Mouse (Mus musculus) urinary bladder, adult 18-20 months (tissue): ENCODE measurements around the gene Man2a1.

ENCODE experiments used
- DNase-seq, 2 experiments: peaks; one replicate each; pipeline ENCODE4 v3.0.0; 2022; ENCODE audit warnings: low spot score in 2 of 2, mixed read lengths in 2 of 2

Gene Man2a1

DNA sequence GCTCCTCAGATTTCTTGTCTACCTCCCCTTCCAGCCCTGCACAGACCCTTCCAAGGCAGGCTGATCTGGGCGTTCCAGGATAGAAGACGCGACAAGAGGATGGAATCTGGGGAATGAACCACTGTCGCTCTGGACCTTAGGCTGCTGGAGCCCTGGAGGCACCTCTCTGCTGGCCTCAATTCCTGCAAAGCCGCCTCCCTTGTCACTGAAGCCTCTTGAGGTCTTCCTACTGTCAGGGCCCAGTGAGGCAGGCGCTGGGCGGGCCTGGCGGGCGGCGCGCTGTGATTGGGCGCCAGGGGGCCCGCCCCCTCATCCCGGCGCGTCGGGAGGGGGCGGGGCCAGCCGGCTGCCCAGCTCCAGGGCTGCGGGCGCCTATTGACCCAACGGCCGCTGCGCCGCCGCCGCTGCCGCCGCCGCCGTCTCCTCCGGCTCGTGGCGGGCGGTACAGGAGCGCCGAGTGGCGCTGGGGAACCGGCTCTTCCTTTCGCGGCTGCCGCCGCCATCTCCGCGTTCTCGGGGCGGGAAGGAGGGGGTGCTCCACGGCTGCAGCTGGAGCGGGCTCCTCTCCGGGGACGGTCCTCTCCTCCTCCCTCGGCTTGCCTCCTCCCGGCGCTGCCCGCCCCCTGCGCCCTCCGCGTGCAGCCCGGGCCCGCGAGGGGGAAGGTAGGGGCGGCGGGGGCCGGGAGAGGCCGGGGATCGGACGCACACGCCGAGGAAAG lies at the start of gene Man2a1:
Gene Man2a1 (plus strand): TSS at position 365 of the 719 bp plus-strand sequence.
- DNase-seq: peak; percentile 82 to 85

DNA sequence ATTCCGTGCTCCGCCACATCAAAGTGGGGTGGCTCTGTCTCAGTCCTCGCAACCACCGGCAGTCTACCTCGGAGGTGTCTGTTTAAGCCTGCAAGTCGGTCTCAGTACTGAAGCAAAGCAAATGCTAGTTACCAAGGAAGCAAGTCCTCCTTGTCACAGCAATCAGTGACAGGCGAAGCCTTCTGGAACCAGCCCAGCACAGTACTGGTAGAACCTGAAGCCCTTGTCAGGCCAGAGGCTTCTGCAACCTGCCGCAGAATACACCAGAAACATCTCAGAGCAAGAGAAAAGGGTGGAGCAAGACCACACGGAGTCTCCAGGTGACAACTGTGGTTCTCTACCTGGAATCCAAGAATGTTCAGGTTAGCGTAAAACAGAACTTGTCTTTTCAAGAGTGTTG lies 47.2 kb upstream of the Man2a1 start:
- DNase-seq: no peak

DNA sequence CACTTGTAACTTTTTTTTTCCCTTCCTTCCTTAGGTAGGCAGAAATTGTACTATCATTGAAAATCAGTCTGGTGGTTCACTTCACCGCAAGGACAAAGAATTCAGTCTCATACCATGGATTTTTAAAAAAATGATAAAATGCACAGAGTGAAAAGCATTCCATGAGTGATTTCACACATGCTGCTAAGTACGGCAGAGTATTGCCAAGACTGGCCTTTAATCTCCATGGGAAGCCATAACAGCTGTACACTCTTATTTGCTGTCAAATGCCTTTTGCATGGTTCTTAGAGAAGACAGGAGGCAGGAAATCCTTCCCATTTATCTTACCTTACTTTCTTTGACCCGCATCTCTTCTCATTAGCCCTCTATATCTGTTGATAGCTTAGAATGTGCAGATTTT lies 45.6 kb upstream of the Man2a1 start:
- DNase-seq: no peak

DNA sequence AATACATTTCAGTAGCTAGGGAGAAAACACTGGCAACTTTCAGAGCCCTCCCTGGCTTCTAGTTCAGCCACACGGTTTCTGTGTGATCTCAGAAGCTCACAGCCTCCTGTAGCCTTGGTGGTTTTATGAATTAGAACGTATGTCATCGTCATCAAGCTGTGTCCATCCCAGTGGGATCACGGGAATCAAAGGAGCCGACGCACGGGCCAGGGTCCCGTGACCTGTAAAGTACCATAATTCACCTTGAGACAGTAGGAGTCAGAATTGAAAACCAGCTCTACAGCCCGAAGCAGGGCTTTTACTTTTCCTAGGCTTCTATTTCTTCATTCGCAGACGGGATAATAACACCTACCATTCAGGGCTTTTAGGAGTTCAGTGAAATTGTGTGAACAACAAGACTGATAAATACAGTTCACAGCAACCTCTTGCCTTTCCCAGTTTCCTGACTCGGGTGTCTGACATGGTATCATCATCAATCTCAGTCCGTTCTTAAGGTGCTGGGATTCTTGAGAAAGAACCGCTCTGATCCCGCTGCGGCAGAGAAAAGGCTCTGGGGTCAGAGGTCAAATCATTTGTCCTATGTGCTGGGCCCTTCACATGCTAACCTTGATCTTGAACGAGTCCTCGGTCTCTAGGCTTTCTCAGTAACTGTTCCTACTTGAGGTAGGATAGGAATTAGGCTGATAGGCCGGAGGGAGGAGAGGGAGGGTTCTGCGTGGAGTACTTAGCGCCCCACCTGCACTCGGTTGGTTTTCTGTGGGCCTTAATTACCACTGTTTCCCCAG lies 43.7 kb upstream of the Man2a1 start:
- DNase-seq: no peak

DNA sequence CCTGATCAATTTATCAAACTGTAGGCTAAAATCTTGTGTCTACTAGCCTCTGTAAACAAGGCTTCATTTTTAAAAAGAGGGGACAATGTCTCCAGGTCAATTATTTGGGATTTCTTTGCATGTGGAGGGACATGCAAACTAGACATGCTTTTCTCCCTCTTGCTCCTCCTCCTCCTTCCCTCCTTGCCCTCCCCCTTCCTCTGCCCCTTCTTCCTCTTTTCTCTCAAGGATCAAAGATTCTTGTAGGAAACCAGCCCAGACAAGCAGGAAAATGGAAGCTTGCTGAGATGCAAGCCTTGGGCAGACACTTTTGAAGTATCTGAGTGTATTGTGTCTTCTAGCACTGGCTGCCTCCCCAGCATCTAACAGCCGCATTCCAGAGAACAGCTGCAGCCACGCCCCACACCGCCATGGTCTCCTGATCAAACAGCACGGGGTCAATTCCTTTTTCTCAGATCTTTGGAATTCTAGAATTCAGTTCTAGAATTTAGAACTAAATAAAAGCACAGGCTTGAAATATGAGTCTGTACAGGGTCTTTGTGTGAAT lies 41.5 kb upstream of the Man2a1 start:
- no peak for DNase-seq

DNA sequence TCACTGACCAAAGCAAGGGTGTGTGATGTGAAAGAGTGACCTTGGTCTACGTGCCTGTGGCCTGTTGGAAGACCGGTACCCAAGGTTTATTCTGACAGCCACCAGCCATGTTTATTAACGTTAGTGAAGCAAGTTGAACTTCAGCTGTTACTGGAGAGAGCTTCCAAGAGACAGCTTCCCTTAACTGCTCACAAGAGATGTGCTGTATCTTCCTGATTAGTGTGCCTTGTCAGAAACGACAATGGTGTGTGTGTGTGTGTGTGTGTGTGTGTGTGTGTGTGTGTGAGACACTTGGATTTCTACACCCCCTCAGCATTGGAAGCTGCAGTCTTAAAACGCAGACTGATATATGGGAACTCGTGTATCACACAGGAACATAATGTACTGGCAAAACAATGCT lies 34.1 kb upstream of the Man2a1 start:
- DNase-seq: no peak

DNA sequence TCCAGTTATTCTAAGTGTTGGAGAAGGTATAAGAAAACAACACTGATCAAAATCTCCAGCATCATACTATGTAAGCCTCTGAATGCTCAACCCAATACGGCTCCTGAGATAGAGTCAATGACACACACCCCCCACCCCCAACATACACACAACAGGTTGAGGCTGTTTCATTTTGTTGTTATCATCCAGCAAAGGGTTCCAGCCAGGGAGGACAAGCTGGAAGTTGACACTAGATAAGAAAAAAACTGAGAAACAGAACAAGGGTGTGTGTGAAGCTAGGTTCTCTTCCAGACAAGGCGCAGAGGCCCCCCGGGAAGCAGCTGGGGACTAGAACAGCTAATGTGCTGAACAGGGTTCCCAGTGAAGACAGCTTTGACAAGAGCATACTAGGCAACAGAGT lies 33.0 kb upstream of the Man2a1 start:
- no peak for DNase-seq

DNA sequence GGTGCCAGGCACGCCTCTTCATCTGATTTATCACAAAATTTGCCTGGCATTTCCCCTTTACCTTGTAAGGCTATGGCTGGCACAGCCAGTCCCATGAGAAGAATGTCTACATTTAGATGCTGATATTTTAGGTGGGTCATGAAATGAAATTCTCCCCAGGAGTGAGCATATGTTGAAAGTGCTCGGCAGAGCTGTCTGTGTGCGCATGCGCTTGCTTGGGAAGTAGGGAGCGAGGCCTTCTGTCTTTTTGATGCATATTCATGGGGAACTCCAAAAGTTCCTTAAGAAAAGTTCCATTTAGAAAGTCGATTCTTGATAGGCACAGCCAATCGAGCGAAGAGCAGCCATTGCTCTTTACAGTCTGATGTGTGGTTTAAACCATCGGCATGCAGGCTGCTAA lies 26.6 kb upstream of the Man2a1 start:
- no peak for DNase-seq

DNA sequence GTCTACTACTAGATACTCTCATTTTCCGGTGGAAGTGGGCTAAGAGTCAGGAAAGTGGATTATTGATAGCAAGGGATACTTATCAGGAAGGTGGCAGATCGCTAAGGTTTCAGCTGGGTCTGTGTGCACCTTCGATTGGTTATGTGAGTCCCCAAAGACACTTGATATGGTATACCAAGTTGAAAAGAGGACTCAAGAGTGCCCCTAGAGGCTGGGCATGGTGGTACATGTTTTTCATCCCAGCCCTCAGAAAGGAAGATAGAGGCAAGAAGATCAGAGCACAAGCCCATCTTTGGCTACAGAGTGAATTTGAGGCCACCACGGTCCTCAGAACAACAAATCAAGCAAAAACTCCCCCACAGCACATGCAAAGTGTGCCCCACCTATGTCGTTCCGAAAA lies 25.3 kb upstream of the Man2a1 start:
- DNase-seq: no peak

DNA sequence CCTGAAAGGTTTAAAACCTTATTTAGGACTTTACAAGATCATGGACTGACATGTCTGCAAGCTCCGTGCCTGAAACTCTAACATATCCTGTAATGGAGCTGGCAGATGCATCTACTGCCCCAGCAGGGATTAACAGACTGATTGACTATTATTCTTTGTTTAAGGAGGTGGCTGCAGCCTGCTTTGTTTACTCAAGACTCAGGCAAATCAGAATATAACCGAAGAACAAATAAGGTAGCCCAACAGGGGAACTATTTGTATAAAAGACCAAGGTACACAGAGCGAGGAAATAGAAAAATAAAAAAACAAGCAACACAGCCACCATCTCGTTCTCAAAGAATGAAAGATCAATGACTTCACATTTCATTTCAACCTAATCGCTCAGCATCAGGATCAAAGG lies 23.1 kb upstream of the Man2a1 start:
- DNase-seq: no peak

DNA sequence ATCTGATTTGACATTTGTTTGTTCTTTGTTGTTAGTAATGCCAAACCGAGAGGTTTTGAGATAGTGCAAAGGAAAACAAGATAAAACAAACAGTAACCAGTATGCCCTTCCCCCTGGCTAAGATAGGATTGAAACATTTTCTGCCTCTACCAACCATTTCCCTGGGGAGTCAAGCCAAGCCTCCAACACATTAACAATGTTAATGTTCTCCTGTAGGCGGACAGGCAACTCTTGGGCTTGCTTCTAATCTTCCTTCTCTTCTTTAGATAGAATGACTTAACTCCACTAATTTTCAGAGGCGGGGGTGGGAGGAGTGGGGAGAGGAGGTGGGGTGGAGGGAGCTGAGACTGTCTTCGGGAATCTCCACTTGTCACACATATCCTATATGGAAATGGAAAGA lies 22.2 kb upstream of the Man2a1 start:
- no peak for DNase-seq

DNA sequence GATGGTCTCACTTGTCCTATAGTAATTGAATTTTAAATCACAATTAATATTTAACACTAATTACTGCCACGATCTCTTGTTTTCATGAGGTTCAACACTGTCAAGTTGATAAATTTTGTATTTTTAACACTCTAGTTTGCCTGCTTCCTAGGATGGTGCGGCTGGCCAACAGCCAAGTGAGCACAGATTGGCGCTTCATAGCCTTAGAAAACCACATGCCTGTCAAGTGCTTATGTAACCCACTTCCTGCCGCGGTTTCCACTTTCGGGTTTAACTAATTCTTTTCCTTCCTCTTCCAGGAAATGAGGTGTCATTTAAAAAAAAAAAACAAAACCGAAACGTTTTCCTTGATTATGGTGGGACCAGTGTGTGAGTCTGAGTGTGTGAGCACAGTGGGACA lies 20.8 kb upstream of the Man2a1 start:
- DNase-seq: no peak

DNA sequence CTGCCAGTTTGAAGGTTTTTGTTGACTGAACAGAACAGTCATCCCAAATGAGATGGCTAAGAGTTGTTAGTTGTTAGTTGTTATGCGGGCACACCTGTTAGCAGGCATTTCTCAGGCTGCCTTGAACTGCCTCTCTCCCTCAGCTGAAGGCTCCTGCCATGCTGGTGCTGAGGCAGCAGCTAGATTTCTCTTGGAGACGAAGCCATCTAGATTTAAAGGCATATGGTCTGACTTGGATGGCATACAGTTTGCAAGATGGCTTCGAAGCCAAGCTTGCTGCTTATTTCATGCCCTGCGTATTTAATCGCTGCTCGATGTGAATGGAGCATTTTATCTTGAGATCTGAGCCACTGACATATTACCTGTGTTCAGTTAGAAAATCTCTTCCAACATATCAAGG lies 19.4 kb upstream of the Man2a1 start:
- DNase-seq: no peak

DNA sequence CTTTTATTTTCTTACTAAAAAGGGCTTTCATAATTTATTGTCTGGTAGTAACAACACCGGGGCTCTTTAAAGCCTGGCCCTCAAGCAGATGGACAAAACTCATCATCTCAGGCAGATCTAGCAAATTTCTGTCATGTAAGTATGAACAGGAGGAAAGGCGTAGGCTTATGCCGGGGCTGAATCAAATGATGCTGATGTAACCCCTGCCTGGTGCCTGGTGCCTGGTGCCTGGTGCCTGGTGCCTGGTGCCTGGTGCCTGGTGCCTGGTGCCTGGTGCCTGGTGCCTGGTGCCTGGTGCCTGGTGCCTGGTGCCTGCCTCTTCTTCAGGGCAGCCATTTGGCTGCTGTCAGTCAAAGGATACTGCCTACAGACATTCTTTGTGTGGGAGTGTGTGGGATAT lies 18.6 kb upstream of the Man2a1 start:
- no peak for DNase-seq

DNA sequence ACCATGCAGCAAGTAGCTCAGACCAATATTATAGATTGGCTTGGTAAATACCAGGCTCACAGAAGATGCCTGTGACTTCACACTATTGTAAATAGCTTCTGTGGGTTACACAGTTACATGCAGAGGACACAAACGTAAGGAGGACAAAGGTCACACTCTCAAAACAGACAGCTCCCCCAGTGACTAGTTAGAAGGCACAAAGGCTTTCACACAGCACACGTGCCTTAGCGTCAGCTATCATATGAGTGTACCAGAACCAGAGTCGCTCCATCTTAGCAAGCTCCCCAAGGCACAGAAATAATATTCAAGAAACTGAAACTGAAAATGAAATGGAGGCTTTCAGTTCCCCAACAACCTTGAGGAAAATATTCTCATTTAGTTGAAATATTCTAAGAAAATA lies 10.1 kb upstream of the Man2a1 start:
- no peak for DNase-seq

DNA sequence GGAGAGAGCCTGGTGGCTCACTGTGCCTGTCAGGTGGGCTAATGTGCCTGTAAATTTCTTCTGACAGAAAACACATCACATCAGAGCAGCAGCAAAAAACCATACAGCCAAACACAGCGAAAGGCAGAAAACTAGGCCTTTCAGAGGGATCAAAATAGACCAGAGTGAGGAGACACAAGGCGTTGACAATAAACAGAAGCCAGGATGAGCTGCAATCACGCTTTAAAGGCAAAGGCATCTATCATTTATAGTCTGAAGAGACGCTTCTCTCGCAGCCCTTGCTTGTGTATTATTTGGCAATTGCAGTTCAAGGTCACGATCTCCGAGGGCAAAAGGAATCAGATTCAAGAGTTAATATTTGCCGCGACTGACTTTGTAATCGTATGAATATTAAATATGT lies 9.2 kb upstream of the Man2a1 start:
- no peak for DNase-seq

DNA sequence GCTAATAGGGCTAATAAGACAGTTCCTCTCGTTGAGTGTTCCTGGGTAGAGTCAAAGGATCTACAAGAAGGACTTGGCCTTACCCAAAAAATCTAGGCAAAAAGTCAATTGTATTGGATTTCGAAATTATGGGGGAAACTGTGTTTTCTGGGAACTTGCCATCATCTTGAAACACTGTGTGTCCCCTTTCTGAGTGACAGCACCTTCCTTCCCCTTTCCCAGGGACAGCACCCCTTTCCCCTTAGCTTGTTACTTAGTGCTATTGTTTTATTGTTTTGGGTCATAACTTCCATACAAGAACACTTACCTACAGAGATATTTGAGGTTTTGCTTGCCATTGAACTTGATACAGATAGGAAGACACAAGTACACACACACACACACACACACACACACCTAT lies 8.2 kb upstream of the Man2a1 start:
- no peak for DNase-seq

DNA sequence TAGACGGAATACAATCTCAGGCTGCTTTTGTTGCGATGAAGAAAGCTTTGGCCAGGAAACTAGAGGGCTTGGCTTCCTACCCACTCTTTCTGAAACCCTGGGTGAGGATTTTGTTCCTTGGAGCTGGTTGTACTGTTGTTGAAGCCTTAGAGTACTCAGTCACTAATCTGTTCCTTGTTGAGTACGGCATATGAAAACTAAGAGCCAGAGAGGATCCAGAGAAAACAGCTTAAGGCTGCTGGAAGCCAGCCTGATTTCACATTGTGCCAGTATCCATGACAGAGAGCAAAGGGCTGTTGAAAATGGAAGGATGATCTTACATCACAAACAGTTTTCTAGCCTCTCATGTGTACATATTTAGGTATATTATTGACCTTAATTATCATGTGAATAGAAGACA lies 7.7 kb upstream of the Man2a1 start:
- no peak for DNase-seq

DNA sequence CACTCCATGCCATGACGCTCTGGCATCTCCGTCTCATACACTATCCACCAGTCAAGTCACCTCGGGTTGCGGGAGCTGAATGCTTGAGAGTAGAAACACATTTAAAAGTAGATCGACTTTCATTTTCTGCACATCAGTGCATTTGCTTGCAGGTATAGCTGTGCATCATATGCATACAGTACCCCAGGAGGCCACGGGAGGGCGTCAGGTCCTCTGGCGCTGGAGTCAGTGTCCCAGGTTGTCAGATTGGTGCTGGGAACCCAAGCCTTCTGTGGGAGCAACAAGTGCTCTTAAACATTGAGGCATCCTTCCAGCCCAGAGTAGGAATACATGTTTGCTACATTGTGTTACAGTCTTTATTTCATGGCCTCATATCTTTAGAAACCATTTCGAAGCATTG lies 2.8 kb upstream of the Man2a1 start:
- DNase-seq: no peak

DNA sequence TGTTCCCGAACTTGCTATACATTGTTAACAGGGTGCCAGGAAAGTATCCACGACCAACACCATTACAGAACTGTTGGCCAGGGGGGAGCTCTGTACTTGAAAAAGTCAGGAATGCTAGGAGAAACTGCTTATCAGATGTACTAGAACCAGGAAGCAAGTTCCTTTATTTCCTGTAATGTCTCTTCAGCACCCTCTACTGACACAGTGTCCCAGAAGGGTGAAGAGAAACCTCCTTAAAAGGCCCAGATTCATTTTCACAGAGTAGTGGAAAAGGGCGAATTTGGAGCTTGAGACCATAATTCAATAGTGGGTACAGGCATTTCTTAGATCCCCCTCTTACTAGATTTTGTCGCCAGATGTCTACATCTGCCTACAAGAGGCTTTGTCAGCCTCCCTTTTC lies 620 bp upstream of the Man2a1 start:
- DNase-seq: peak in 1 of 2 experiments; percentile 13

DNA sequence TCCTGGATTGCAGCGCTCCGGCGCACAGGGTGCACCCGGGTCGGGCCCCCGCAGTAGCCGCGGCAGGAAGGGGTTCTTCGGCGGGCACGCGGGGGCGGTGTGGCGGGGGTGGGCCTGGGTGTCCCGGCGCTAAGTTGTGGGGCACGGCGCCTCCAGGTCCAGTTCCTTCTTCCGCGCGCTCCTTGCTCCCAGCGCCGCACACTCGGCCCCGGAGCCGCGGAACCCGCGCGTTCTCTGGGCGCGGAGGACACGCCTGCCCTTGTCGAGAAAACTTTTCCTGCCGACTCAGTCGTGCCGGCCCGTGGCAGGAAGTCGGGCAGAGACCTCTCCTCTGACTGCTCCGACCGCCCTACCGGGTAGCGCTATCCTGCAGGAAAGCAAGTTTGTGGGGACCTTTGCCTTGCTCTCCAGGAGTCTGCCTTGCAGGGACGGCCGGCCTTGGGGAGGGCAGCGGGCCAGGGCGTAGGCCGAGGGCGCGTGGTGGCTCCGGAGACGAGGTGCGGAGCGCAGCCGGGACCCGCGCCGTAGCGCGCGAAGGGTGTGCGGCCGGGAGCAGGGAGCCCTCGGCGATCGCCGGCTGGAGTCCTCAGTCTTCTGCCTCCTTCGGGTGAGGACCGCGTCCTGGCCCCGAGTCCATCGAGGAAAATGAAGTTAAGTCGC lies 685 bp downstream of the Man2a1 start:
- DNase-seq: peak; percentile 35 to 77

DNA sequence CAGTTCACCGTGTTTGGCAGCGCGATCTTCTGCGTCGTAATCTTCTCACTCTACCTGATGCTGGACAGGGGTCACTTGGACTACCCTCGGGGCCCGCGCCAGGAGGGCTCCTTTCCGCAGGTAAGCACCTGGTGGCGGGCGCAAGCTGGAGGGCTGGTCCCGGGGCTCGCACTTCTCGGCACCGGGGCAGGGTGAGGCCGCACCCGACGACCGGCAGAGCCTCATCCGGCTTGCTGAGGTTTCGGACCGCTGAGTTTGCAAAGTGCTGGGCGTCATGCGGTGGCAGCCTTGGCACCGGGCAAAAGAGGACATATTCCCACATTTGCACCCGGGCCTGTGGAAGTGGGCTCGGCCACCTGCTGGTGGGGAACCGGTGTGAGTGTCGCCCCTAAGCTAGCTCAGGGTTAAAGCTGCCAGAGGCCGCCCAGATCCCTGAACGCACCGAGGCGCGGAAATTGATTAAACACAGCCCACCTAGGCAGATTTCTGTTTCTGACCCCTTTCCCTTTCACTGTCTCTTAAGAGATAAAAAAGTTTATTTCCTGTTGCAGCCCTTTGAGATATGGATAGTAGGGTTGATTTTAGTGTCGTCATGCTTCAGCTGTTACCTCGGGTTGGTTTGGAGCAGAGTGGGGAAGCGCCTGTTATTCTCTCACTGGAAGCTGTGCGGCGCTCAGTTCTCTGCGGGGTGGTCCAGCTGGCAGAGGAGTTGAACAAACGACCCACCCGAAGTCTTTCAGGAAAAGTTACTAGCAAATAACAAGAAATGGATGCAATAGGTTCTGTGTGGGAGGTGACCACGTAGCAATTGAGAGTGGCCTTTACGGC lies 1.4 kb downstream of the Man2a1 start:
- DNase-seq: peak; percentile 42 to 59
